Comparison of ENCODE assay signal across 14 mouse cellular contexts in genomic region chr9:113633168-113633744, GRCm38 (mm10).
A peak's percentile ranks its signal among the peaks of the same experiment; 100 is the strongest.
DNase-seq lines count a peak whose midpoint lies in the region; ATAC-seq lines count a peak whose summit lies in the region.
"Had no signal": no experiment of that assay in that cellular context is flagged by ENCODE, and none has a peak within 500 bp of the region (broad histone marks: within the 10 kb centered on the region; RNA-seq: fewer than 3 reads in every experiment).

No protein-coding gene starts in this region.

- intact Hi-C loops in left cerebral cortex, postnatal 4 days (cut with DNase I): loop anchor here (10.0 kb wide), 1 partner anchor 1398 kb away; the partner anchor contains the start of gene Arpp21

- no peak for DNase-seq in frontal cortex, postnatal 25 days (ENCODE audit: low spot score in 2 of 2)
- peak; percentile 75 for DNase-seq in left cerebral cortex, postnatal 4 days
- no peak for DNase-seq in left cerebral cortex, adult 11 months (ENCODE audit: low spot score)
- DNase-seq in right cerebral cortex, postnatal 4 days: peak; percentile 53
- no peak for DNase-seq in right cerebral cortex, postnatal 14 days
- DNase-seq: adrenal gland, adult 8-10 months; cerebellum, adult 11 months; gastrocnemius, adult 2 months; kidney, postnatal 4 days; lung, adult 2 months had no signal

- ATAC-seq in frontal cortex, adult (ENCODE audit: low TSS enrichment): peak; percentile 60
- no peak for ATAC-seq in granulocyte monocyte progenitor cell, adult 5-6 weeks (replicated peaks; ENCODE audit: poor library complexity, severe bottlenecking)
- ATAC-seq: intestine, postnatal 0 days; liver, embryonic 12.5 days had no signal

Comparison
In these comparisons a context has a peak if more than half of its experiments do, and no peak if none do; other contexts are left out.
1. DNase-seq: peak in left cerebral cortex, postnatal 4 days (single experiment) and right cerebral cortex, postnatal 4 days (single experiment); none in frontal cortex, postnatal 25 days (0 of 2), left cerebral cortex, adult 11 months (single experiment) and right cerebral cortex, postnatal 14 days (single experiment).